Mouse (Mus musculus) limb, embryonic 10.5 days (tissue): ENCODE measurements around the gene Dlx1. TPM values are rescaled to one million over a fixed set of nuclear protein-coding genes. Genes with fewer than 3 reads are reported as not detected.

Source experiments
- DNase-seq: peaks from one replicate; pipeline ENCODE4 v3.0.0-alpha.2; 2017; ENCODE audit warnings: low spot score
- H3K27ac ChIP-seq: fragments of 300-500 bp; sonication (generic); 2 replicates; pipeline ENCODE4 v1.5.1; 2016; ENCODE audit warnings: mild to moderate bottlenecking
- H3K27me3 ChIP-seq: fragments of 300-500 bp; sonication (generic); 2 replicates; pipeline ENCODE4 v1.6.1; 2016; ENCODE audit warnings: low read depth, mild to moderate bottlenecking; ENCODE audit not compliant: poor library complexity, severe bottlenecking
- H3K36me3 ChIP-seq: fragments of 300-500 bp; sonication (generic); 2 replicates; pipeline ENCODE4 v1.6.1; 2016; ENCODE audit warnings: mild to moderate bottlenecking, moderate library complexity
- H3K4me1 ChIP-seq: fragments of 300-500 bp; sonication (generic); 2 replicates; pipeline ENCODE4 v1.6.1; 2016
- H3K4me3 ChIP-seq: fragments of 300-500 bp; sonication (generic); 2 replicates; pipeline ENCODE4 v1.5.1; 2016; ENCODE audit warnings: mild to moderate bottlenecking, moderate library complexity
- H3K9me3 ChIP-seq: fragments of 300-500 bp; sonication (generic); replicated peaks from 2 replicates; pipeline ENCODE4 v1.6.1; 2016; ENCODE audit warnings: mild to moderate bottlenecking
- WGBS: fragments of 180-500 bp; shearing (Covaris S2); methylation state at CpG from one replicate; pipeline ENCODE4 v1.1.7; 2016; 5-methylcytosine and 5-hydroxymethylcytosine counted together
- polyA plus RNA-seq: library from polyadenylated mRNA; unstranded; fragments of >200 nt; fragmentation: Nextera tagmentation; extraction: Ambion mirVana; gene quantifications from 2 replicates; pipeline ENCODE4 v1.2.1, GENCODE M21; 2016

Gene Dlx1
- polyA plus RNA-seq, 1 experiment from 2014 or later = 5.7 TPM

DNA sequence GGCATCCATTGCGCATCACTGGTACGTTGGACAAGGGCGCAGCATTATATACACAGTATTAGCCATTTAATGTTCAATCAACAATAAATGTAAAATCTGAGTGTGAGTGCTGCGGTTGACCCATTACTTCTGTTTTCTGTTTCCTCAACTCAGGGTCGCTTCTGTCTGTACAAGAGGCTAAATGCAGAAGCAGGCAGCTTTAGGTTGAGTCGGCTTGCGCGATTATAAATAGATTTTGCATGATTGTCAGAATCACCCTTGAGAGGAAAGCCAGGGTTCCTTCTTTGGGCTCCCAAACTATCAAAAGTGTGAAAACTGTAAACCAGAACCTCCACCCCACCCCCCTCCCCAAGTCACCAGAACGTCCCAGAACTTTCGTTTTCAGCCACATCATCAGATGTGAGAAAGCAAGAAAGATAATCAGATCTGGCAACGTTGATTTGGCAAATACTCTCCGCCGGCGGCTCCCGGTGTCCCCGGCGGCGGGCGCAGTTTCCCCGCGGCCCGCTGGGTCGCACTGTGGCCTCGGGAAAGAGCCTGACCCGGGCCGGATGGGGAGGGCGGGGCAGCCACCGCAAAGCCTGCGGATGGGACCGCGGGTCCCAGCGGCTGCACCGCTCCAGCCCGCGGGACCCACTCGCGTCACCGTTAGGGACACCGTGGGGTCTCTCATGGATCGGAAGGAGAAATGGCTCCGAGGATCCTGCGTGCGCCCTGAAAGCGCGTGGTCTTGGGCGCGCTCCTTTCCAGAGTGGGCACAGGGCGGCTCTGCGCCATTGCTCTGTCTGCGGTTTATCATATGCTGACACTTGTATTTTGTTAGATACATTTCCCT lies 52.9 kb downstream of the Dlx1 start:
- 12% methylated on average over 50 of the region's 50 CpGs for WGBS
- DNase-seq = peak; percentile 84
- Histone ChIP-seq H3K4me3 (peak overlapping the region; percentile 59), H3K36me3 (no peaks in the 10 kb centered on the region), H3K27me3 (peaks cover 19% of the 10 kb centered on the region), H3K4me1 (peaks cover 3% of the 10 kb centered on the region), H3K9me3 (no peaks in the 10 kb centered on the region), H3K27ac (peak overlapping the region; percentile 78)

GRCm38 (mm10) chr2:71581488-71581887 lies 53.6 kb downstream of the Dlx1 start:
- no peak overlapping the region for H3K27ac ChIP-seq
- WGBS = 60% methylated on average over 5 of the region's 5 CpGs
- H3K9me3 ChIP-seq = no peaks in the 10 kb centered on the region
- peaks cover 3% of the 10 kb centered on the region for H3K4me1 ChIP-seq
- H3K4me3 ChIP-seq = peak overlapping the region; percentile 59
- no peak for DNase-seq
- peaks cover 19% of the 10 kb centered on the region for H3K27me3 ChIP-seq
- H3K36me3 ChIP-seq = no peaks in the 10 kb centered on the region

Other genes starting within 250 kb of the Dlx1 start
- gene Slc25a12, start 160.4 kb upstream of the Dlx1 start, polyA plus RNA-seq = 26.1 and 29.6 TPM in 2 replicates
- gene Hat1, start 139.2 kb upstream of the Dlx1 start, polyA plus RNA-seq = 176 and 190 TPM in 2 replicates
- gene Metap1d, start 74.8 kb upstream of the Dlx1 start, polyA plus RNA-seq = 21.4 and 28.8 TPM in 2 replicates
- gene Dlx2, start 18.6 kb downstream of the Dlx1 start, polyA plus RNA-seq = 4.9 and 7.2 TPM in 2 replicates
- gene Itga6, start 217.5 kb downstream of the Dlx1 start, polyA plus RNA-seq = 19.1 and 22.3 TPM in 2 replicates